Mouse (Mus musculus) layer of hippocampus, adult 11-12 months (tissue): Measurements from ENCODE around the gene Fam189a2.

Experiments used
- DNase-seq: peaks from one replicate; pipeline ENCODE4 v3.0.0; 2022; ENCODE audit warnings: low spot score

The Fam189a2 gene

GRCm38 (mm10) chr19:24030871-24031556, at the start of gene Fam189a2:
Fam189a2 (minus strand) TSS chr19:24031019.
- peak; percentile 27 for DNase-seq

DNA sequence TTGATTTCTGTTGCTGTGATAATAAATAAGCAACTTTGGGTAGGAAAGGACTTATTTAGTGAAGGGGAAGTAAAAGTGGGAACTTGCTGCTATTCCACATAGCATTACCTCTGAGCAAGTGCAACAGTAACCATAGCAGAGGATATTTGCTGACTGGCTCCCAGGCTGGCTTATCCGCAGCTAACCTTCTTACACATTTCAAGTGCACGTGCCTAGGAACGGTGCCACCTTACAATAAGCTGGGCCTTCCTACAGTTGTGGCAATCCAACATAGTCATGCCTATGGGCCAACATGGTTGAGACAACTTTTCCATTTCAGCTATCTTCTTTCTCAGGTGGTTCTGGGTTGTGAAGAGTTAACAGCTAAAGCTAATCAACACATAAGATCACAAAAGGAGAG, 46.8 kb upstream of the Fam189a2 start:
- DNase-seq: no peak

- no peak for DNase-seq
These were observed 45.7 kb upstream of the Fam189a2 start for GRCm38 (mm10) chr19:24076536-24076935.

DNA sequence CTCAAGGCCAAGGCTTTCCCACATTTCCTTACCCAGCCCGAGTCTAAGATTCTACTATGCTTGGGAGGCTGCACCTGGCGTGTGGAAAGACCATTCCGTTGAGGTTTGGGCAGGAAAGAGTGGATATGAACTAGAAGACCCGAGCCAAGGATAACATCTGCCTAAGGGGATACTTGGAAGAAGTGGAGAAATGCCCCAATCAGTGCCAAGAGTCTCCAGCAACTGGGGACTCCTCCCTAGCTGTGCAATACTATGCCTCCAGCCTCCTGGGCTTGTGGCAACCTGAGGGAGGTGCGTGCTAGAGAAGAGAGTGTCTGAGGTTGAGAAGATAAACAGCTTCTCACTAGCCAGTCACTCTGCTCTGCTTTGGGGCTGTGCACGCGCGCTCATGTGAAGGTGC, 45.1 kb upstream of the Fam189a2 start:
- DNase-seq: no peak

GRCm38 (mm10) chr19:24073155-24073554, 42.3 kb upstream of the Fam189a2 start:
- DNase-seq: no peak

GRCm38 (mm10) chr19:24064348-24064895, 33.6 kb upstream of the Fam189a2 start:
- no peak for DNase-seq

GRCm38 (mm10) chr19:24063585-24063984, 32.8 kb upstream of the Fam189a2 start:
- DNase-seq: no peak

GRCm38 (mm10) chr19:24058851-24059250, 28.0 kb upstream of the Fam189a2 start:
- no peak for DNase-seq

DNA sequence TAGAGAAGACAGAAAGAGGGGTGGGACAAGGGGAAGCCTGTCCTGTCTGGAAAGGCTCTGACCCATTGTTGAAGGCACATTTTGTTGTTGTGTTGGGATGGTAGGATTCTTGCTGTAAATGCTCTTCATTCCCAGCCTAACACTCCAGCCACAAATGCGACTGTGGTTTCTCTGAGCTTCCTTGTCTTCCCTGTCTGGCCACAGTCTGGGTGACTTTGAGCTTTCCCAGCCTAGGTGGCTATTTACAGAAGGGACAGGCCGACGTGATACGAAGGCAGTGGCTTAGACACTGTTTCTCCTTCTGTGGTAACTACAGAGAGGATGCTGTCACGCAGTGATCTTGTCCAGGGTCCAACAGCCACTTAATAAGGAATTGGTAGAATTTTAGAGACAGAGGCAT, 27.2 kb upstream of the Fam189a2 start:
- DNase-seq: peak; percentile 8

GRCm38 (mm10) chr19:24056880-24057279, 26.1 kb upstream of the Fam189a2 start:
- DNase-seq: no peak

GRCm38 (mm10) chr19:24054904-24055303, 24.1 kb upstream of the Fam189a2 start:
- DNase-seq: no peak

GRCm38 (mm10) chr19:24054265-24054664, 23.4 kb upstream of the Fam189a2 start:
- DNase-seq: no peak

GRCm38 (mm10) chr19:24050514-24050913, 19.7 kb upstream of the Fam189a2 start:
- DNase-seq: no peak

- DNase-seq: no peak
These were observed 18.5 kb upstream of the Fam189a2 start for GRCm38 (mm10) chr19:24049329-24049728.

DNA sequence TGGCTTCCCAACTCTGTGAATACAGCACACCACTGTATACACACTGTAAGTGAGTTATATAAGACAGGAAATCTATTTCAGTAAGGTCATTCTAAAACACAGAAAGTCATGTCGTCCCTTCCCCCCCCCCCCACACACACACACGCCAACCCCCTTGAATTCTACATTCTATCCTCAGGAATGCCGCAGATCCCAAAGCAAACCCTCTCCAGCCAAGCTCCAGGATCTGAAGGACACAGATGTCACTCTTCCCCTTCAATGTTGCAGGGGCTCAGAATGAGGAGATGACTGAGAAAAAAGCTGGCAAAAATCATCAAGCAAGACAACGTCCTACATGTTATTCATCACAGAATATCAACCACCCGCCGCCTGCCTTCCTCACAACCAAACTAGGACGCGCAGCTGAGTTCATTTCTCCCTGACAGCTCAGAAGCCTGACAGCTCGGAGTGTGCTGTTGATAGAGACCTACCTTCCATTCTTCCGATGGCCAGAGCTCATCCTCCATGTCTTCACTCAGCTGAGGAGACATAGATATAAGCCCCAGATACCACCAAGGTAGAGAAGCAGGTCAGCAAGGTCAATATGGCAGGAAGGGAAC, 15.7 kb upstream of the Fam189a2 start:
- no peak for DNase-seq

DNA sequence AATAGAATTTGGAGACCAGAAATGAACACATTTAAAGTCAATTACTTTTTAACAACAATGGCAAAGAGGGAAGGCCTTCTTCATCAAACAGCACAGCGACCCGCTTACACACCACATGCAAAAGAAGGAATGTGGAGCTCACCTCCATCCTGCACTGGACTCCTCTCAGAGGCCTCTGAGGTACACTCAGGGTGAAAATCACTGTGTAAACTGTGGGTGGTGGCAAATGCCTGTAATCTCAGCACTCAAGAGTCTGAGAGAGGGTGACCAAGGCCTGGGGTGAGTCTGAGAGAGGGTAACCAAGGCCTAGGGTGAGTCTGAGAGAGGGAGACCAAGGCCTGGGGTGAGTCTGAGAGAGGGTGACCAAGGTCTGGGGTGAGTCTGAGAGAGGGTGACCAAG, 11.6 kb upstream of the Fam189a2 start:
- no peak for DNase-seq

GRCm38 (mm10) chr19:24039061-24039853, 8.4 kb upstream of the Fam189a2 start:
- no peak for DNase-seq

GRCm38 (mm10) chr19:24034367-24034766, 3.5 kb upstream of the Fam189a2 start:
- DNase-seq: no peak

DNA sequence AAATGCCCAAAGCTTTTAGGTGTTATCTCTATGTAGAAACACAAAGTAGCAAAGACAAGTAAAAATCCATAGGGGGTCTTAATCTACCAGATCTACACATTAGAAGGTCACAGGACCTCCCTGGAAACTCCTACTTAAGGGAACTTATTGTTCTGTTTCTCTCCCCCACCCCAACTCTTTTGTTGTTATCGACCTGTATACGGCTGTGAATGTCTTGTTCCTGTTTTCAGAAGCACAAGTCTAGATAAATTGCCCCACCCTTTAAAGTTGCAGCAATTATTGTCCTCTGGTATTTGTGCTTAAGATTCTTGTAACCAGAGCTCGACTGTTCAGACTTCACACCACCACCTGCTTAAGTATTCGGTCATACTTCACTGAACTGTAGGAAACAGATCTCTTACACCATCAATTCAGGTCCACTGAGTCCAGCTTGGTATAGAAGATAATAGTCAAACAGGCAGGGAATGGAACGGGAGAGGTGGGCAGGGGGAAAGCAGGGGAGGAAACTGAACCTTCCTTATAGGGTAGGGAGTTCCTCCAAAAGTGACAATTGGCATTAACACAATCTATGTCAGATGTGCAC, 1.9 kb upstream of the Fam189a2 start:
- no peak for DNase-seq

DNA sequence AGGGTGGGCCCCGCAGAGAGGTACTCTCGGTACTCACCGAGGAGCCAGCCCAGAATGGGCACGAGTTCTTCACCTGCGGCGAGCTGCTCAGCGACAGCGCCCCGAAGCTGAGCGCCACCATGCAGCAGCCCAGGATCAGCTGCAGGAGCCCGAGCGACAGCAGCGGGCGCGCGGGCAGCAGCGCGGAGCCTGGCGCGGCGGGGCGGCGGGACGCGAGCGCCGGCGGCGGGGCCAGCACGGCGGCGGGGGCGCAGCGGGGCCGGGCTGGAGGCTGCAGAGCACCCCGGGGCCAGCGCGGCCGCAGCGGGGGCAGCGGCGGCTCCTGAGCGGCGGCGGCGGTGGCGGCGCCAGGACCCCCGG, 328 bp downstream of the Fam189a2 start:
- DNase-seq: peak; percentile 21

DNA sequence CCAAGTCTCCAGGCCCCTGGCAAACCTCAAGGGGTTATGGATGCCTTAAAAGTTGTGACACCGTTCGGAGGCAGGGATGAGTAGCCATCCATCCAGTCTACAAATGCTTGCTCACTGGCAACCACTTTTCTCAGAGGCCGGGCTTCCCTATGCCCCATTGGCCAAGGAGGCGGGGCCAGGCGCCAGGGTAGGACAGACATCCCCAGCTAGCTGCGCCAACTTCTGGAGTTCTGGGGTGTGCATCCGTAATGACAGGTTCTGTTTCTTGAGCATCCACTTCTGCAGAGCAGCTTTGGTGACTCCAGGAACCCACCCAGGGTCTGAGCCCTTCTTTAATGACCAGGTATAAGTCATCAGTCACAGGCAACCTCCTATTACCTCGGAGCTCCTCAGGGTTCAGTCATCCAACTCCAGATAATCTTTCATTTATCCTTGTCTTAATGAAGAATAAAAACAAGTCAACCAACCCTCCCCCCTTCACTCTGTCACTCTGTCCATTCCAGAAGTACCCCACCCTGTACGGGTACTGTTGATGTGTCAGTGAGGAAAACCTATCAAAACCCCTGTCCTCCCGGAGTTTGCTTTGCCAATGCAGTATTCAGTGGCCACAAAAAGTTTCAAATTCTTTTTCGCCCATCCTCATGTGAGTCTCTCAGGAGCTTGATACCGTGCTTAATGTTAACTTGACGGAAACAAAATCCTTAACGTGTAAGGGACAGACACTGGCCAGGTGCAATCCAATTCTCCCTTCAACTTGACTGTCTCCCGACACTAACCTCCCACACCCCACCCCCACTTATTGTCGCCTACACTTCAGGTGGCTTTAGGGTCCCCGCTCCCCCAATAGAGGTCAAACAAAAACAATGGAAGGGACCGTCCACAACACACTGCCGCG, 956 bp downstream of the Fam189a2 start:
- DNase-seq: peak; percentile 19
